Comparison of ENCODE assay signal across 8 mouse cellular contexts in the genomic region with DNA sequence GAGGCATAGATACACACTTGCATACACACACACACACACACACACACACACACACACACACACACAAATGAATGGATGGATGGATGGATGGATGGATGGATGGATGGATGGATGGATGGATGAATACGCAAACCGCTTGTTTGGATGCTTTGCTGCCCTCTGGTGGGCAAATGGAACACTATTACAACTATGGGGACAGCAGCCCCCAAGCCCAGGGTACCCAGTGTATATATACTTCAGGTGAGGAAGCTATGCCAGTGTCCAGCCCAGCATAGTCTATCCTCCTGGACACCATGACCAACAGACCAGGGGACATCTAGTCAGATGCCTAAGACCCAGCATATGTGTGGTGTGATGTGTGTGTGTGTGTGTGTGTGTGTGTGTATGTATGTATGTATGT. TPM values are rescaled to one million over a fixed set of nuclear protein-coding genes. Genes with fewer than 3 reads are reported as not detected.
DNase-seq lines count a peak whose midpoint lies in the region; ATAC-seq and TF ChIP-seq lines count a peak whose summit lies in the region.

No protein-coding gene starts in this region.

- DNase-seq in CD8-positive naive resting alpha-beta T cell, adult 2 months (ENCODE audit: low read depth in 2 of 2, low spot score in 2 of 2): peak; percentile 29 to 46
- peak; percentile 67 for DNase-seq in brain, adult 2 months (ENCODE audit: low read depth, low spot score)
- peak; percentile 81 for DNase-seq in forebrain, embryonic 14.5 days (ENCODE audit: low spot score)
- peak; percentile 72 to 80 for DNase-seq in layer of hippocampus, postnatal 10 days (ENCODE audit: low spot score in 2 of 2)

- no peak for ATAC-seq in intestine, postnatal 0 days
- ATAC-seq in intestine, embryonic 16.5 days: no peak
- peak; percentile 34; the same call in 1 of the 2 replicates for ATAC-seq in forebrain, embryonic 14.5 days
- peak; percentile 62; the same call in 1 of the 2 replicates for ATAC-seq in midbrain, embryonic 16.5 days
- ATAC-seq in erythroid progenitor cell, adult 5-6 weeks (replicated peaks; ENCODE audit: low FRiP score, poor library complexity, severe bottlenecking): no peak

- H3K4me3 ChIP-seq in intestine, postnatal 0 days (ENCODE audit: low read depth, low read length): no peak overlapping the region
- H3K4me3 ChIP-seq in intestine, embryonic 16.5 days (ENCODE audit: low read length): no peak overlapping the region
- no peak overlapping the region for H3K4me3 ChIP-seq in forebrain, embryonic 14.5 days (ENCODE audit: low read depth, low read length)
- no peak overlapping the region for H3K4me3 ChIP-seq in midbrain, embryonic 16.5 days (ENCODE audit: low read depth, low read length)

- 13% methylated on average over 2 of the region's 2 CpGs for WGBS in intestine, postnatal 0 days
- WGBS in intestine, embryonic 16.5 days: 21% methylated on average over 2 of the region's 2 CpGs
- WGBS in forebrain, embryonic 14.5 days: 6% methylated on average over 2 of the region's 2 CpGs
- 10% methylated on average over 2 of the region's 2 CpGs for WGBS in midbrain, embryonic 16.5 days

- no peaks in the 10 kb centered on the region for H3K27me3 ChIP-seq in intestine, postnatal 0 days (replicated peaks; ENCODE audit: control insufficient read depth, insufficient read depth, low read length)
- H3K27me3 ChIP-seq in intestine, embryonic 16.5 days (replicated peaks; ENCODE audit: control insufficient read depth, insufficient read depth, low read length): no peaks in the 10 kb centered on the region
- H3K27me3 ChIP-seq in forebrain, embryonic 14.5 days (replicated peaks; ENCODE audit: control insufficient read depth, insufficient read depth, low read length): no peaks in the 10 kb centered on the region
- H3K27me3 ChIP-seq in midbrain, embryonic 16.5 days (ENCODE audit: control insufficient read depth, insufficient read depth, low read depth, low read length): no peaks in the 10 kb centered on the region

- H3K9me3 ChIP-seq in intestine, postnatal 0 days (ENCODE audit: control insufficient read depth): no peaks in the 10 kb centered on the region
- no peaks in the 10 kb centered on the region for H3K9me3 ChIP-seq in intestine, embryonic 16.5 days (ENCODE audit: control insufficient read depth, low read length)
- no peaks in the 10 kb centered on the region for H3K9me3 ChIP-seq in forebrain, embryonic 14.5 days (replicated peaks; ENCODE audit: control insufficient read depth, low read length)
- no peaks in the 10 kb centered on the region for H3K9me3 ChIP-seq in midbrain, embryonic 16.5 days (replicated peaks; ENCODE audit: control insufficient read depth, low read length, poor library complexity, severe bottlenecking)

- H3K36me3 ChIP-seq in intestine, postnatal 0 days (ENCODE audit: control insufficient read depth, insufficient read depth): no peaks in the 10 kb centered on the region
- H3K36me3 ChIP-seq in intestine, embryonic 16.5 days (ENCODE audit: control insufficient read depth, insufficient read depth, low read length): no peaks in the 10 kb centered on the region
- no peaks in the 10 kb centered on the region for H3K36me3 ChIP-seq in forebrain, embryonic 14.5 days (ENCODE audit: control insufficient read depth, insufficient read depth, low read length)
- H3K36me3 ChIP-seq in midbrain, embryonic 16.5 days (ENCODE audit: control insufficient read depth, insufficient read depth, low read length): no peaks in the 10 kb centered on the region

- no peak overlapping the region for H3K4me2 ChIP-seq in intestine, postnatal 0 days (replicated peaks; ENCODE audit: low read depth)
- no peak overlapping the region for H3K4me2 ChIP-seq in intestine, embryonic 16.5 days (ENCODE audit: low read depth, low read length)
- H3K4me2 ChIP-seq in forebrain, embryonic 14.5 days (ENCODE audit: low read length): no peak overlapping the region
- no peak overlapping the region for H3K4me2 ChIP-seq in midbrain, embryonic 16.5 days (ENCODE audit: low read length)

- peak; percentile 87 for TF ChIP-seq CTCF in intestine, postnatal 0 days (IDR thresholded peaks at IDR 0.05; ENCODE audit: low read depth)

- H3K27ac ChIP-seq in intestine, postnatal 0 days (ENCODE audit: low read depth, low read length): no peak overlapping the region
- no peak overlapping the region for H3K27ac ChIP-seq in intestine, embryonic 16.5 days (ENCODE audit: low read length)
- H3K27ac ChIP-seq in forebrain, embryonic 14.5 days (ENCODE audit: low read depth, low read length): no peak overlapping the region
- no peak overlapping the region for H3K27ac ChIP-seq in midbrain, embryonic 16.5 days (ENCODE audit: low read length)

- no peaks in the 10 kb centered on the region for H3K4me1 ChIP-seq in intestine, postnatal 0 days (replicated peaks; ENCODE audit: control insufficient read depth, insufficient read depth, low read length)
- no peaks in the 10 kb centered on the region for H3K4me1 ChIP-seq in intestine, embryonic 16.5 days (ENCODE audit: control insufficient read depth, insufficient read depth, low read length)
- H3K4me1 ChIP-seq in forebrain, embryonic 14.5 days (ENCODE audit: control insufficient read depth, insufficient read depth, low read length): no peaks in the 10 kb centered on the region
- H3K4me1 ChIP-seq in midbrain, embryonic 16.5 days (ENCODE audit: control insufficient read depth, insufficient read depth, low read length): no peaks in the 10 kb centered on the region

- no peak overlapping the region for H3K9ac ChIP-seq in intestine, postnatal 0 days (ENCODE audit: low read depth, low read length)
- H3K9ac ChIP-seq in intestine, embryonic 16.5 days (ENCODE audit: low read depth, low read length): no peak overlapping the region
- no peak overlapping the region for H3K9ac ChIP-seq in forebrain, embryonic 14.5 days (ENCODE audit: low read length)
- H3K9ac ChIP-seq in midbrain, embryonic 16.5 days (ENCODE audit: low read depth, low read length): no peak overlapping the region

RNA-seq across cellular contexts. Expression of a gene that starts 17.4 kb away (rescaled TPM):
- 2.3 and 2.6 TPM in 2 replicates for polyA plus RNA-seq in intestine, postnatal 0 days (2015; fragmentation: Nextera tagmentation; extraction: Ambion mirVana)
- 7.1 and 7.3 TPM in 2 replicates for polyA plus RNA-seq in intestine, embryonic 16.5 days (2015; fragmentation: Nextera tagmentation; extraction: Ambion mirVana)
- polyA plus RNA-seq in forebrain, embryonic 14.5 days (2014; fragmentation: Nextera tagmentation; extraction: Ambion mirVana): 0.76 and 0.96 TPM in 2 replicates
- 10 to 100 TPM; 24.9 to 25.9 TPM for total RNA-seq in layer of hippocampus, postnatal 10 days (2021)
- polyA plus RNA-seq in midbrain, embryonic 16.5 days (2015; fragmentation: Nextera tagmentation; extraction: Ambion mirVana): 2.1 and 2.6 TPM in 2 replicates
- total RNA-seq in erythroid progenitor cell, adult 5-6 weeks (2015; ENCODE audit: low replicate concordance): 0.84 and 2.2 TPM in 2 replicates
- total RNA-seq in erythroid progenitor cell, adult 5-6 weeks (2017; ENCODE audit: low replicate concordance): 0.26 and 7.7 TPM in 2 replicates

Comparison
In these comparisons a context has a peak if more than half of its experiments do, and no peak if none do; other contexts are left out.
1. ATAC-seq: peak in forebrain, embryonic 14.5 days (single experiment) and midbrain, embryonic 16.5 days (single experiment); none in intestine, postnatal 0 days (single experiment), intestine, embryonic 16.5 days (single experiment) and erythroid progenitor cell, adult 5-6 weeks (single experiment).
2. Peak in every context shown above with its lines, with median percentiles within 50 percentile points of each other: DNase-seq.